Mouse (Mus musculus): ENCODE results near the gene Kank3.
A peak's percentile ranks its signal among the peaks of the same experiment; 100 is the strongest.
"Not testable (repeated sequence)": the region's sequence is repeated elsewhere in the genome, so short reads cannot be mapped to it uniquely, and the experiment has no call there.

Gene Kank3

DNA sequence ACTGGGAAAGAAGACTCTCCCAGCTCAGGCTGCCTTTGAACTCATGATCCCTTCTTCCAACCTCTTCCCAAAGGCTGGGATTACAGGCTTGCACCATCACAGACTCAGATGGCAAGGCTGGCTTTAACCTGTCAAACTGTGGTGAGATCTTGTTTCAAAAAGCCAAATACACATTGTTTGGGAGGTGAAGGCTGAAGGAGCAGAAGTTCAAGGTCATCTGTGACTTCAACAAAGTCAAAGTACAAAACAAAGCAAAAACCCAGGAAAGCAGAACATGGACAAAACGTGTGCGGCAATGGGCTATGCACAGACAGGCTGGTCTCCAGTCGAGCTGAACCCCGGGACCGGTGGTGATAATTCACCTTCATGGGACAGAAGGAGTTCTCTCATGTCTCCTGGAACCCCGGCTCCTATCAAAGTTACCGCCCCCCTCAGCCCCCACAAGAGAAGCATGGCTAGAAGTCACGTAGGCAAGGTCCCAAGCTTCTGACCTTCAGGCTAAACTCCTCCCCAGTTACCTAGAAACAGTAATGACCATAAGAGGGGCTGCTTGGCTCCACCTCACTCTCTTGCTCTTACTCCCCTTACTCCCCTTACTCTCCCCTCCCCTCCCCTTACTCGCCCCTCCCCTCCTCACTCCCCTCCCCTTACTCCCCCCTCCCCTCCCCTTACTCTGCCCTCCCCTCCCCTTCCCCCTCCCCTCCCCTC lies 3.0 kb upstream of the Kank3 start:
- no peak for DNase-seq

GRCm38 (mm10) chr17:33808192-33808591 lies 2.1 kb upstream of the Kank3 start:
- no peak for DNase-seq

DNA sequence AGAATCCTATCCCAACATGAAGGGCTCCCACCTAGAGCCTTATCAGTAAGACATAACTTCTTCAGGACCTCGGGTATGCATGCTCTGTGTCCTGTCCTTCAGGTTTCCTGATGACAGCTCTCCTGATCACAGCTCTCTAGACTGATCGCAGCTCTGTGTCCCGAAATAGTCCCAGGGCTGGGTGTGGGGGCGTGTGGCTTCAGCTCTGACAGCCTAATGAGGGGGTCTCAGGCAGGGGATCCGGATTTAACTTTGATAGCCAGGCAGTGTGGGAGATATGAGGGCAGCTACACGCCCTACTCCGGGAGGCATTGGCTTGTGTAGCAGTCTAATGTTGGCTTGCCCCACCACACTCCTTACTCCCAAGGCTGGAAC lies 810 bp downstream of the Kank3 start:
- no peak for DNase-seq

- DNase-seq, result no peak
Observed at GRCm38 (mm10) chr17:33812475-33812874, 2.2 kb downstream of the Kank3 start.

GRCm38 (mm10) chr17:33812990-33813389 lies 2.7 kb downstream of the Kank3 start:
- DNase-seq, result no peak

- DNase-seq, result no peak
Observed at GRCm38 (mm10) chr17:33815399-33815798, 5.1 kb downstream of the Kank3 start.

DNA sequence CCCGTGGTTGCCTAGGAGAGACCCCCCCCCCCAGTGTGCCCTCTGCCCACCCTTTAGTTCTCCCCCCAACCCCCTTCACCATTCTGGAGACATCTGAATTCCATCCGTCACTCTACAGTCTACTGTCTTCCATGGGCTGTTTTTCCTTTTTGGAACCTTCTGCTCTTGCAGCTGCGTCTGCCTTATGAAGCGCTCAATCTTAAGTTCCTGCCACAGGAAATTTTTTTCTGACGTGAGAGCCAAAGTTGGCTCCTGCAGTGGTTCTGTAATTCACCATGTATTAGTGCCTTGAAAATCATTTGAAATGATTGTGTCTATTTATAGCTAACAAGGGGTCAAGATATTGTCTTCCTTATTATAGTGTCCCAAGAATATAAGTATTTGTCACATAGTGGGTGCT lies 6.3 kb downstream of the Kank3 start:
- no peak for DNase-seq

DNA sequence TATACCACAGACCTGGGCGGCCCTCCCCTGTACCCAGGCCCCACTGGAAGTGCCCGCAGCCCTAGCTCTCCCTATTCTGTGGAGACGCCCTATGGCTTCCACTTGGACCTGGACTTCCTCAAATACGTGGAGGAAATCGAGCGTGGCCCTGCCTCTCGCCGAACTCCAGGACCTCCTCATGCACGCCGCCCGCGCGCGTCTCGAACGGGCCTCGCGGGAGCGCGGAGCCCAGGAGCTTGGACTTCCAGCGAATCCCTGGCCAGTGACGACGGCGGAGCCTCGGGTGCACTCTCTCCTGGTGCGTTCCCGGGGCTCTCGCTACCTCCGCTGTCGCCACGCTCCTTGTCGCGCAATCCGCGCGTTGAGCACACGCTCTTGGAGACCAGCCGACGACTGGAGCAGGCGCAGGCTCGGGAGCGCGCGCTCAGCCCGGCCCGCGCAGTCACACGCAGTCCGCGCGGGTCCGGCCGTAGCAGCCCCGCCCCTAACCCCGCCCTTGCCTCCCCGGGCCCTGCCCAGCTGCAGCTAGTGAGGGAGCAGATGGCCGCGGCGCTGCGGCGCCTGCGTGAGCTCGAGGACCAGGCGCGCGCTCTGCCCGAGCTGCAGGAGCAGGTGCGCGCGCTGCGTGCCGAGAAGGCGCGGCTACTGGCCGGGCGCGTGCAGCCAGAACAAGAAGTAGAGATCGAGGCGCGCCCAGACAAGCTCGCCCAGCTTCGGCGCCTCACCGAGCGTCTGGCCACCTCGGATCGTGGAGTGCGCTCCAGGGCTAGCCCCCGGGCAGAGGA lies 7.1 kb downstream of the Kank3 start:
- peak; percentile 81 to 89 for DNase-seq

GRCm38 (mm10) chr17:33817969-33818643 lies 7.8 kb downstream of the Kank3 start:
- no peak for DNase-seq

DNA sequence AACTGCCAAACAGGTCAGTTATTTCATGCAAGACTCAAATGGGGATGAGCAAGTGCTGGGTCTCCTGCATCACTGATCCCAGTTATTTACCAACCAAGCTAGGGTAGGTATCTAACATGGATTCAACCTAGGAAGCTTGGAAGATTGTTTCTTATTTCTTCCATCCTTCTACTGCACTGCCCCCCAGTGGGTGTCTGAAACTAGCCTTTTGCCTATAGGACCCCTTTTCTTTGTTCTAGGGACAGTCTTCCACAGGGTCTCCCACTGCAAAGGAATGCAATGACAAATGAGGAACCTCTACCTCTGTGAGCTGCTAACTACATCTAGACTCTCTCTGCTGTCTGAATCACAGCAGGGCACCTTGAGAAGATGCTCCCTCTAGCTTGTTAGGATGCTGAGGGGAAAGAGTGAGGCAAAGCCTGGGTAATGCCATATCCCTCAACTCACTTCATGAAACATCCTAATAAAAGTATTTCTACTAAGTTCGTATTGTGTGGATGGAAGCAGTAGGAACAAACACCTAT lies 12.2 kb downstream of the Kank3 start:
- no peak for DNase-seq

GRCm38 (mm10) chr17:33823171-33823570 lies 12.9 kb downstream of the Kank3 start:
- not testable (repeated sequence) for DNase-seq

DNA sequence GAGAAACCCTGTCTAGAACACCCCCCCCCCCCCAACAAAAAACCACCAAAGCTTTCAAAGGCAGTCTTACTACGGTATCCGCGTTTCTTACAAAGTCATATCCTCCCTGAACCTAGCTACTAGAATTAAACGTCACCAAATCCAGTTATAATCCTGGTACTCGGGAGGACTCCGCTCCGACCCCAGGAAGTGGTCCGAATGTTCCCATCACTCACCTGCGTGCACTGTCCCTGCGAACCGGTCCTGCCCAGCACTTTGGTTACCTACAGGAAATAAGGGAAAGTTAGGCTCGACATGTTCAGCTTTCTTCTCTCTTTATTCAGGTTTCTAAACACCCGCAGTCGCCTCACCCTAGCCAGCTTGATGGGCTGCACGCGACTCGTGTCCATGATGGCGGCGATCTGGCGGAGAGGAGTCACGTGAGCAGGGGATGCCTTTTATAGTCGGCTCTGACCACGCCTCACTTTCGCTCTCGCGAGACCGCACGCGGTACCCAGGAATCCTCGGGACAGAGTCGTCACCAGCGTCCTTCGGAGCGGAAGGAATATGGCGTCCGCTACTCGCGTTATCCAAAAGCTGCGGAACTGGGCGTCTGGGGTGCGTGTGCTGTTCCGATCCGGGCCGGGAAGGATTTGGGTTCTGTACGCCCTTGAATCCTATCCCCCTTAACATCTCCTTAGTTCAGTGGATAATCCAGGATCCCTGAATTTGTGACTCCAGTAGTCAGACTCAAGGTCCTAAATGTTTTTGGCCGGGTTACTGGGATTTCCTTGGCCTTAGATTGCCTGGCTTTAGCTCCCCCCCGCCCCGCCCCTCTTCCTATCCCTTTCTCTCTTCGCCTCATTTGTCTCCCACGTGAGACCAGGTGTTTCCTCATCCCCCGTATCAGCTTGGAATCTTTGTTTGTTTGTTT lies 14.0 kb downstream of the Kank3 start, which contains the start of the genes Rps28 and Ndufa7:
Gene Rps28 (minus strand): TSS at position 479 of the 913 bp plus-strand sequence.
Gene Ndufa7 (plus strand): TSS at position 489 of the 913 bp plus-strand sequence.
- peak; percentile 97 to 99 for DNase-seq

DNA sequence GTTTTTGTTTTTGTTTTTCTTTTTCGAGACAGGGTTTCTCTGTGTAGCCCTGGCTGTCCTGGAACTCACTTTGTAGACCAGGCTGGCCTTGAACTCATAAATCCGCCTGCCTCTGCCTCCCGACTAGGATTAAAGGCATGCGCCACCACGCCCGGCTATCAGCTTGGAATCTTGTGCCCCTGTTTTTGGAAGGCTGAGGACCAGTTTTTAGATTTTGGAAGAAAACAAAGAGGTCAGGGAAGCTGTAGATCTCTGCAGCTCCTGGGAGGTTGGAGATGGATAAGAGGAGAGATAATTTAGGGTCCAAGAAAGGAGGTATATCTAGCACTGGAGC lies 14.6 kb downstream of the Kank3 start:
- not testable (repeated sequence) for DNase-seq

DNA sequence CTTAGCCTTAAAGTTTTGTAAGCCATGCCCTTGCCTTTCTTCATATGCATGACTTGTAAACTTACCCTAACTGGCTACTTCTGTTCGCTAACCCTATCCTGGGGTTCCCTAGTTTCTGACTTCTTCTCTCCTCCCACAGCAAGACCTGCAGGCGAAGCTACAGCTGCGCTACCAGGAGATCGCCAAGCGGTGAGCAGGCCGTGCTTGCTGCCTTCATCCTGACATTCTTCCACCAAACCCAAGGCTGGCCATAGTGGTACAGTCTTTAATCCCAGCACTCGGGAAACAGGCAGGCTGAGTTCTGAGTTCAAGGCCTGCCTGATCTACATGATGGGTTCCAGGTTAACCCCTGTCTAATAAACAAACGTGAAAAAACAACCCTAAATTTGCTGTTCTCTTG lies 15.1 kb downstream of the Kank3 start:
- no peak for DNase-seq

DNA sequence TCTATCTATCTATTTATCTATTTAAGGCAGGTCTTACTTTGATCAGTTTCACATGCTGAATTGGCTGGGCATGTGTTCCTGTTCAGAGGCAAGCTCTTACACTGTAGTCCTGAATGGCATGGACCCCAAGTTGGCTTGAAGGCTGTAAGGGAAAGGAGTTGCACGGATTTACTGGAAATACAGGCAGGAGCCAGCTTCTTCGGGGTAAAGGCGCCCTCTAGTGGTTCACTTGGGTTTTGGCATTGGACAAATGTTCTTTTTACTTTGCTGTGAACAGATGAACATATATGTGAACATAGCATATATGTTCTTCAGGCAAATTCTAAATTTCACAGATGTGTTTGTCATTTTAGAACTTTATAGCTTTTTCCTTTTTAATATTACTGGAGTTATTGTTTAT lies 16.5 kb downstream of the Kank3 start:
- peak; percentile 46 to 52 for DNase-seq

- no peak for DNase-seq
Observed at GRCm38 (mm10) chr17:33828892-33829291, 18.6 kb downstream of the Kank3 start.

DNA sequence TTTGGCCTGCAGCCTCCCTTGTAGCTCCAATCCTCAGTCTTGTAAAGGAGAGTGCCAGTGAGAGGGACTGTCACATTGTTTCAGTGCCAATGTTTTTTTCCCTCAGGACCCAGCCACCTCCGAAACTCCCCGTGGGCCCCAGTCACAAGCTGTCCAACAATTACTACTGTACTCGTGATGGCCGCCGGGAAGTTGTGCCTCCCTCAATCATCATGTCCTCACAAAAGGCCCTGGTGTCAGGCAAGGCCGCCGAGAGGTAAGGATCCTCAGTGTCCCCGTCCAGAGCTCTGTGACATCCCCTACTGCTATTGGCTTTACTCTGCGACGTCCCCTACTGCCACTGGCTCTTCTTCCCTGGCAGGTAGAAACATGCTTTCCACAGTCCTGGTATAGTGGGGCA lies 19.2 kb downstream of the Kank3 start:
- no peak for DNase-seq

- DNase-seq, result peak; percentile 89 to 91
Observed at GRCm38 (mm10) chr17:33842966-33843795, 32.9 kb downstream of the Kank3 start, which contains the start of gene Cd320. Gene Cd320 (plus strand): TSS chr17:33843091.

- DNase-seq, result no peak
Observed at GRCm38 (mm10) chr17:33844196-33844595, 33.9 kb downstream of the Kank3 start.

GRCm38 (mm10) chr17:33848139-33848538 lies 37.8 kb downstream of the Kank3 start:
- DNase-seq, result no peak

DNA sequence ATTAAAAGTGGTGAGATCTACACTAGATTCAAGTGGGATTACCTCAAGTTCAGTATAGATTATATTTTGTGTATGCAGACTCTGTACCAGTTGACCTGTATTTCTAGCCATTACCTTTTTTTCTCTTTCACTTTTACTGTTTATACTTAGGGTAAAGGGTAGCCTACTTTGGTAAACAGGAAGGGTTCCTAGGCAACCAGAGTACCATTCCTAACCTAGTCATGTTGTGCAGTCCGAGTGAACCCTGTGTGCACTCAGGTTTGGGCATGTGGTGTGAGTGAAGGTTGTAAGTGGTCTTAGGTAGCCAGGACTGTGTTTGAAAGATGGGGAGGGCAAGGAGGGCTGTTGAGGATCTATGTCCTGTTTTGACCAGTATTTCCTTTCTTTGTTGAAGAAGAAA lies 41.0 kb downstream of the Kank3 start:
- no peak for DNase-seq

All from thymus, postnatal 36 days (tissue).